In genomic region chr5:24303199-24303598, GRCm38 (mm10) we compare ENCODE assay signal across 9 mouse cellular contexts. TPM values are rescaled to one million over a fixed set of nuclear protein-coding genes. Genes with fewer than 3 reads are reported as not detected.
A peak's percentile ranks its signal among the peaks of the same experiment; 100 is the strongest.
DNase-seq lines count a peak whose midpoint lies in the region; ATAC-seq and TF ChIP-seq lines count a peak whose summit lies in the region.
"Had no signal": no experiment of that assay in that cellular context is flagged by ENCODE, and none has a peak within 500 bp of the region (broad histone marks: within the 10 kb centered on the region; RNA-seq: fewer than 3 reads in every experiment).

No protein-coding gene starts in this region.

- H3K4me2 ChIP-seq in intestine, postnatal 0 days (replicated peaks; ENCODE audit: low read depth): no peak overlapping the region
- H3K4me2 ChIP-seq in intestine, embryonic 15.5 days (replicated peaks): no peak overlapping the region
- H3K4me2 ChIP-seq: midbrain, embryonic 12.5 days had no signal

- peak; percentile 70 for TF ChIP-seq CTCF in intestine, postnatal 0 days (IDR thresholded peaks at IDR 0.05; ENCODE audit: low read depth)

- H3K9me3 ChIP-seq in intestine, postnatal 0 days (ENCODE audit: control insufficient read depth): no peaks in the 10 kb centered on the region
- no peaks in the 10 kb centered on the region for H3K9me3 ChIP-seq in intestine, embryonic 15.5 days
- H3K9me3 ChIP-seq: midbrain, embryonic 12.5 days had no signal

- WGBS in intestine, postnatal 0 days: 50% methylated on average over 3 of the region's 3 CpGs
- WGBS in intestine, embryonic 15.5 days: 63% methylated on average over 3 of the region's 3 CpGs

- no peak overlapping the region for H3K4me3 ChIP-seq in intestine, postnatal 0 days (ENCODE audit: low read depth, low read length)
- H3K4me3 ChIP-seq in intestine, embryonic 15.5 days (replicated peaks): no peak overlapping the region
- H3K4me3 ChIP-seq: midbrain, embryonic 12.5 days had no signal

- no peaks in the 10 kb centered on the region for H3K36me3 ChIP-seq in intestine, postnatal 0 days (ENCODE audit: control insufficient read depth, insufficient read depth)
- H3K36me3 ChIP-seq in intestine, embryonic 15.5 days: no peaks in the 10 kb centered on the region
- H3K36me3 ChIP-seq: midbrain, embryonic 12.5 days had no signal

- DNase-seq in CD8-positive naive resting alpha-beta T cell, adult 2 months (ENCODE audit: low read depth in 2 of 2, low spot score in 2 of 2): peak; percentile 18 to 49
- DNase-seq in c-Kit-positive CD71-positive TER-119-negative erythroid progenitor cells, embryonic 14.5 days (ENCODE audit: low read depth): peak; percentile 22
- no peak for DNase-seq in right cerebral cortex, adult 2 months (ENCODE audit: low spot score in 2 of 2)
- DNase-seq in cerebellum, postnatal 14 days: no peak
- no peak for DNase-seq in layer of hippocampus, adult 18-20 months (ENCODE audit: low spot score in 2 of 2)

- no peaks in the 10 kb centered on the region for H3K27me3 ChIP-seq in intestine, postnatal 0 days (replicated peaks; ENCODE audit: control insufficient read depth, insufficient read depth, low read length)
- H3K27me3 ChIP-seq in intestine, embryonic 15.5 days (replicated peaks): no peaks in the 10 kb centered on the region
- H3K27me3 ChIP-seq: midbrain, embryonic 12.5 days had no signal

- ATAC-seq in intestine, postnatal 0 days: no peak
- ATAC-seq in intestine, embryonic 15.5 days: no peak
- ATAC-seq in megakaryocyte progenitor cell, adult 5-6 weeks (replicated peaks; ENCODE audit: poor library complexity): peak; percentile 91

- no peak overlapping the region for H3K27ac ChIP-seq in intestine, postnatal 0 days (ENCODE audit: low read depth, low read length)
- no peak overlapping the region for H3K27ac ChIP-seq in intestine, embryonic 15.5 days
- H3K27ac ChIP-seq: midbrain, embryonic 12.5 days had no signal

- no peak overlapping the region for H3K9ac ChIP-seq in intestine, postnatal 0 days (ENCODE audit: low read depth, low read length)
- H3K9ac ChIP-seq in intestine, embryonic 15.5 days: no peak overlapping the region
- H3K9ac ChIP-seq: midbrain, embryonic 12.5 days had no signal

- no peaks in the 10 kb centered on the region for H3K4me1 ChIP-seq in intestine, postnatal 0 days (replicated peaks; ENCODE audit: control insufficient read depth, insufficient read depth, low read length)
- no peaks in the 10 kb centered on the region for H3K4me1 ChIP-seq in intestine, embryonic 15.5 days (replicated peaks)
- H3K4me1 ChIP-seq: midbrain, embryonic 12.5 days had no signal

RNA-seq across cellular contexts. Expression of gene Kcnh2, which starts 48.2 kb away (rescaled TPM):
- polyA plus RNA-seq in intestine, postnatal 0 days (2015; fragmentation: Nextera tagmentation; extraction: Ambion mirVana): 3.0 and 3.1 TPM in 2 replicates
- polyA plus RNA-seq in intestine, embryonic 15.5 days (2015; fragmentation: Nextera tagmentation; extraction: Ambion mirVana): 6.7 and 7.6 TPM in 2 replicates
- total RNA-seq in megakaryocyte progenitor cell, adult 5-6 weeks (2015): not detected in 2 replicates
- total RNA-seq in megakaryocyte progenitor cell, adult 5-6 weeks (2017): 0.12 TPM in 1 of 2 replicates, not detected in the other
- total RNA-seq in layer of hippocampus, adult 18-20 months (2021): 10 to 100 TPM; 23.0 to 26.8 TPM

Comparison
In these comparisons a context has a peak if more than half of its experiments do, and no peak if none do; other contexts are left out.
1. DNase-seq: peak in CD8-positive naive resting alpha-beta T cell, adult 2 months (2 of 2) and c-Kit-positive CD71-positive TER-119-negative erythroid progenitor cells, embryonic 14.5 days (single experiment); none in right cerebral cortex, adult 2 months (0 of 2), cerebellum, postnatal 14 days (0 of 2) and layer of hippocampus, adult 18-20 months (0 of 2).
2. RNA of gene Kcnh2, which starts 48.2 kb away (total RNA-seq): 23.0 to 26.8 TPM in layer of hippocampus, adult 18-20 months; 0.12 TPM in megakaryocyte progenitor cell, adult 5-6 weeks; every median in the first group is over 10 times any median in the second.